Mouse (Mus musculus) spleen, postnatal 4 days (tissue): ENCODE results near the gene Ascl4.

Experiments used
- DNase-seq, 2 experiments: peaks; one replicate each; pipeline ENCODE4 v3.0.0; 2022; ENCODE audit warnings: low spot score in 2 of 2

Gene Ascl4

GRCm38 (mm10) chr10:85927676-85928445, at the start of gene Ascl4:
Ascl4 (plus strand) TSS chr10:85927681.
- DNase-seq, result no peak

DNA sequence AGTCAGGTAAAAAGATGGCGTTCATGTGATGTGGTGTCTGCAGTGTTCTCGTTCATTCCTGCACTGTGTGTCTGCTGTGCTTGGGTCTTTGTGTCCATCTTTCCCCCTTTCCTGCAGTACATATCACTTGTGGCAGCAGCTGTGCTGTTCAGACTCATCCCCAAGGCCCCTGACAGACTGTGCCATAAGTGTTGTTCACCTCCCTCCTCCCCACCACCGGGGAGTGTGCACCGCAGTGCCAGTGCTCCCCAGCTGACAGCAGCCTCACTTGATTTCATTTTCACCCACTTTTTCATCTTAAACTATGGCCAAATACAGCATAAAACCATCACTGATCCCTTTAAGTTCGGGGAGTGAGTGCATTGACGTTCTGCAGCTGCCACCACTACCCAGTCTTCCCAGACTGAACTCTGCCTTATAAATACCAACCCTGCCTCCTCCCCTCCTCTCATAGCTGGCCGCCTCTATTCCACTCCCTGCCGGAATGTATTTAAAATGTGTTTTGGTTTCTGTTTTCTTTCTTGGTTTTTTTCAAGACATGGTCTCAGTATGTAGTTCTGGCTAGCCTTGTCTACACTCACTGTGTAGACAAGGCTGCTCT, 47.5 kb upstream of the Ascl4 start:
- DNase-seq, result no peak

- peak; percentile 94 for DNase-seq
Observed at GRCm38 (mm10) chr10:85916498-85917309, 10.8 kb upstream of the Ascl4 start, which contains the start of gene Prdm4. Prdm4 (minus strand) TSS chr10:85917142.

GRCm38 (mm10) chr10:85928499-85929207, 1.2 kb downstream of the Ascl4 start:
- peak; percentile 54 to 77 for DNase-seq

- DNase-seq, result no peak
Observed at GRCm38 (mm10) chr10:85929208-85929591, 1.7 kb downstream of the Ascl4 start.

GRCm38 (mm10) chr10:85929962-85930361, 2.5 kb downstream of the Ascl4 start:
- DNase-seq, result no peak

GRCm38 (mm10) chr10:85936280-85936965, 8.9 kb downstream of the Ascl4 start:
- DNase-seq, result no peak

DNA sequence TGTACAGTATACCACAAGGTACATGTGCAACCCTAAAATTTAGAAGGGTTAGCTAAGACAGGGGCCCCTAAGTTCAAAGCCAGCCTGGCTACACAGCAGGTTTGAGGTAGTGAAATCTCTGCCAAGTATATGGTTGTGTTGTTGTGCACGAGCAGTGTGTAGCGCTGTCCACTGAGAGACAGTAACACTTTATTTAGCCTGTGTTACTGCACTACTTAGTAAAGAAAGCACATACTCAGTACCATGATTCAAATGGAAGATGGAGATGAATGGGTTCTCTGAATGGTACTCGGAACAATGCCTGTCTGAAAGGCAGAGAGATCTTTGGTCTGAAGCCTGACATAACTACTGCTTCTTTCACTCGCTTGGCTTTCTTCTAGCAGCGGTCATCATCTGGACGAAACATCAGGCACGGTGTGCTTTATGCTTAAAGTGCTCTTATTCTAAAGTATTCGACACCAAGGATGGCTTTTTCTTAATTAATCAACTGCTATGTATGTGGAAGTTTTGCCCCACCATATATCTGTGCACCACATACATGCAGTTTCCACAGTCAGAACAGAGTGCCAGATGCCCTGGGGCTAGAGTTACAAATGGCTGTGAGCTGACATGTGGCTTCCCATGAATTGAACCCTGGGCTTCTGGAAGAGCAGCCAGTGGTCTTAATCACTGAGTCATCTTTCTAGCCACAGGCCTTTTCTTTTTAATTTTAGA, 21.2 kb downstream of the Ascl4 start:
- no peak for DNase-seq

- DNase-seq, result no peak
Observed at GRCm38 (mm10) chr10:85951765-85952443, 24.4 kb downstream of the Ascl4 start.

DNA sequence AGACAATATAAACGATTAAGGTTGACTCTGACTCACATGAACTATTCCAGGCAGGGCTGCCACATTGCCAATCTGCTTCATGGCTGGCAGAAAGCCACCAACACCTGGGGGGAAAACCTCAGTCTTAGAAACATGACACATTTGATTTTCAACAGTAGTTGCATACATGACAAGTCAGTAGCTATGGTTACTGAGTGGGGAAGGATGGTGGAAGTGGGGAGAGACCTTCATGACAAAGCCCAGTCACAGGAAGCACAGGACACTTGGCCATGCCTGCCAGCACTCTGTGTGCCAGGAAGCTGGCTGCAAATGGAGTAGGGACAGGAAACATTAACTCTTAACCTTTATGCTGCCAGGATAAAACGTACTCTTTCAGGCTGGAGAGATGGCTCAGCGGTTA, 25.9 kb downstream of the Ascl4 start:
- DNase-seq, result no peak

DNA sequence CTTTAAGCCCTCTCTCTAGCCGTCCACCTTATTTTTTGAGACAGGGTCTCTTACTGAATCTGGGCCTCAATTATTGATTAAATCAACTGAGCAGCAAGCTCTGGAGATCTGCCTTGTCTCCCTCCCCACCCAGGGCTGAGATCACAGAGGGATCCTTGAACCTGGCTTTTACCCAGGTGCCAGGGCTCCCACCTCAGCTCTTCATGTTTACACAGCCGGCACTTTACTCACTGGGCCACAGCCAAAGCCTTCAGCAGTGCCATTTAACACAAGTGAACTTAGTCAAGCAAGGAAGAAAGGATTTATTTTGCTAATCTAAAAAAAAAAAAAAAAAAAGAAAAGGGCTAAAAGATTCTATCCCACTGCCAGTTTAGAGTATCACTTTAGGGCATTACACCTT, 26.9 kb downstream of the Ascl4 start:
- DNase-seq, result no peak

GRCm38 (mm10) chr10:85956871-85957419, 29.5 kb downstream of the Ascl4 start:
- no peak for DNase-seq

DNA sequence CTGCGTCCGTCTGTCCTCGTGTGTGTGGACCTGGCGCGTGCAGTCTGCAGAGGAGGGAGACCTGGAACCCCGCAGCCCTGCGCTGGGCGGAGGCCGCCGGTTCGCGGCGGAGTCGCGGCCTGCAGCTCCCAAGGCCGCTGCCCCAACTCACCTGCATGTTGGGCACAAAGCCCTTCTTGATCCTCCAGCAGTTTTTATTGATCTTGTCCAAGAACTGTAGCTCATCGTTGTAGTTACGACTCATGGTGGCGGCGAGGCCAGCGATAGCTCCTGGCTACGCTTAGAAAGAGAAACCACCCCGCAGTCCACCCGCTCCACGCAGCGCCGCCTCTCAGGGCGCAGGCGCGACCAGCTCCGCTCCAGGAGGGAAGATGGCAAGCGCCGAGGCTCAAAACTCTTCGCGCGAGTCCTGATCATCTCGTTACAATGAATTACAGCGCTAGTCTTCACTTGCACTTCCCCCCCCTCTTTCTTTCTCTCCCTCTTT, 30.0 kb downstream of the Ascl4 start, which contains the start of gene Rtcb:
Gene Rtcb, minus strand, starts transcription at position 360 of the 487 bp plus-strand sequence.
- peak; percentile 96 to 99 for DNase-seq

DNA sequence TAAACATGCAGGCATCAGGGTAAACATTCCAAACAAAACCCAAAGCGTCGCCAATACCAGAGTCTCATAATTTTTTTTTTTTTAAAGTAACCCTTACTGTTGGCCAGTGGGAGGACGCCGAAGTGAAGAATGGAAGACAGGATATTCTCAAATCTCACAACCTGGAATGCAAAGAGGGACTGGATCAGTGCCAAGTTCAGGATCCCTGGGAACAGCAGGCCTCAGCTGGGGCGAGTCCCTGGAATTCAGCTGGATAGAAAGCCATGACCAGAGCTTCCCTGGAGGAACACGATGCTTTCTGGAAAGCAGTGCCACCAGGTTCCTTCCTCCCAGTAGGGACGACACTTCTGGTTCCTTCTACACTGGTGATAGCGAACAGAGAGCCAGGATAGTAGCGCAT, 35.4 kb downstream of the Ascl4 start:
- DNase-seq, result no peak

- no peak for DNase-seq
Observed at GRCm38 (mm10) chr10:85964316-85964715, 36.8 kb downstream of the Ascl4 start.

GRCm38 (mm10) chr10:85966476-85966875, 39.0 kb downstream of the Ascl4 start:
- no peak for DNase-seq

DNA sequence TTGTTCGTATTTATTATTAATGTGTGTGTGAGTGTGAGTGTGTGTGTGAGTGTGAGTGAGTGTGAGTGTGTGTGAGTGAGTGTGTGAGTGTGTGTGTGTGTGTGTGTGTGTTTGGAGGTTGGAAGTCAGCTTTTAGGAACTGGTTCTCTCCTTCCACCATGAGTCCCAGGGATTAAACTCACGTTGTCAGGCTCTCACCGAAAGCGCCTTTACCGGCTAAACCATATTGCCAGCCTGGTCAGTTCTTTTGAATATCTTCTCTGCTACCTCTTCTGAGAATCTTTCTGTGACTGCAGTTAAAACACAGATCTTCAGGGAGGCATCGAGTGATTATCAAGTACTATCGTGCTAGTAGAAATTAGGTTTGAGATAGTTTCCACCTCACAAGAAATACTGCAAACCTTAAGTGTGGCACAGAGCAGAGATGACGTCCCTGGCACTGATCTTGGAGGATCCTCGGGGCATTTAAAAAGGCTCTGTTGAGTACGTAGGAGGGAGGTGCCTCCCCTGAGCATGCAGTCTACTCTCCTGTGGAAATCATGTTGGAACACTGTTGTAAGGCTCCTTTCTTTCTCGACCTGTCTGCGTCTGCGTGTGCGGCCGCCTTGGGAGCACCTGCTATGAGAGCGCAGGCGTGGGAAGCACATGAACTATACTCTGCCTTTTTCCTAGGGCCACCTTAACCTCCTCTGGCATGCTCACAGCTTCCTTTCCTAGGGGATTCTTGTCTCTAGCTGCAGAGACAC, 40.1 kb downstream of the Ascl4 start:
- DNase-seq, result no peak

DNA sequence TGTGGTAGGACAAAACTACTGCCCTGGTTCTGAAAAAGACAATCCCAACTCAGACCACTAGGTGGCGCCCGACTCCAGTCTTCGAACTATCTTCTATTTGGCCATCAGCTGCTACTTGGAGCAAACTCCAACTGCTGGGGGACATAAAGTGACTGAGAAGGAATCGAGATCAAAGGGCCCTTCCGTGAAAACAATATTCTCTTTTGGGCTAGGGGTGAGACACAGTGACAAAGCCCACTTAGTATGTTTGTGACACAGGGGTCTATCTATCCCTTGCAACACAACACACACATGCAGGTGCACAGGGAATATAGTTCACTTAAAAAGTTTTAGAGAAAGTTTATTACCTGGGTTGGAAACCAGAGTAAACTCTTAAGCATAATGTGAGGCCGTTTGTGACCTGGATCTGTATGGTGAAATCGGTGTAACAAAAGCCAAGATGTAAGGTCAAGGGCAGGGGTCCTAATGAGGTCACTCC, 40.7 kb downstream of the Ascl4 start:
- DNase-seq, result peak; percentile 64 to 91

- DNase-seq, result no peak
Observed at GRCm38 (mm10) chr10:85968731-85969130, 41.2 kb downstream of the Ascl4 start.
